Mouse (Mus musculus) CD4-positive helper T cell, adult 2 months (primary cell): Measurements from ENCODE around the gene Uox.
A peak's percentile ranks its signal among the peaks of the same experiment; 100 is the strongest.

ENCODE experiments used
- DNase-seq: peaks from one replicate; pipeline ENCODE4 v3.0.0-alpha.2; 2012; ENCODE audit warnings: low read depth, missing footprints, low spot score

Gene Uox

GRCm38 (mm10) chr3:146583908-146584307 is 13.7 kb downstream of the Uox start:
- peak; percentile 50 for DNase-seq

DNA sequence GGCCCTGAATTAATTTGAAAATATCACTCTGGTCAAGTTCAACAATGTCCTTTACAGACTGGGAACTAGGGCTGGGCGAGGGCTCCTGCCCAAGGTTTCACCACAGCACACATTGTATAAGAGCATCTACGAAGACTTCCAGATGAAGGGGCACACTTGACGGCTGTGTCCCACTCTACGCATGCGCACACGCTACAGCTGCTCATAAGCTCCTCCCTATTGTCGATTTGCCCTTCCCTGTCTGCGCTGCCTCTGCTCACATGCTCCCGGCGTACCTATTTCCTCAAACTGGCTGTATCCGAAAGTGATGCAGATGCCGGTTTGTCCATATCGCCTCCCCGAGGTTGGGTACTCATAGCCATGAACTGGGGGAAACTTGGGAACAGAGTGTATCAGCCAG is 16.4 kb downstream of the Uox start:
- DNase-seq, result no peak

GRCm38 (mm10) chr3:146589523-146589922 is 19.3 kb downstream of the Uox start:
- no peak for DNase-seq

DNA sequence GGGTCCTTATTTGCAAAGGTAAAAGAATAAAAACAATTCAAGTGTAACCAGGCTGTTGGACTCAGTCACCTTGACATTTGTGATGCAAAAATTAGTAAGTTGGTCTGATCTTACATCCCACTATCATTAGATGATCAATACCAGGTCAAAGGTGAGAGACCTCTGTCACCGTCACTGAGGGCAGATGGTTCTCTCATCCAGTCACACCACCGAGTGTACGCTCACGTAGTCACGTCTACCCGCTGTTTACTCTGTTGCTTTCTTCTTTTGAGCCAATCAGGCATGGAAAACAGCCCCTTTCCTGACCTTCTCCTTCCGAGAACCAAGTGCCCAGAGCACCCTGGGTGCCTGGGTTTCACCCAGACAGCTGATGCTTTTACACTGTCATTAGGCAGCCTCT is 20.9 kb downstream of the Uox start:
- no peak for DNase-seq

- DNase-seq, result no peak
These were observed 21.4 kb downstream of the Uox start for GRCm38 (mm10) chr3:146591601-146592000.

GRCm38 (mm10) chr3:146595440-146595839 is 25.2 kb downstream of the Uox start:
- no peak for DNase-seq

DNA sequence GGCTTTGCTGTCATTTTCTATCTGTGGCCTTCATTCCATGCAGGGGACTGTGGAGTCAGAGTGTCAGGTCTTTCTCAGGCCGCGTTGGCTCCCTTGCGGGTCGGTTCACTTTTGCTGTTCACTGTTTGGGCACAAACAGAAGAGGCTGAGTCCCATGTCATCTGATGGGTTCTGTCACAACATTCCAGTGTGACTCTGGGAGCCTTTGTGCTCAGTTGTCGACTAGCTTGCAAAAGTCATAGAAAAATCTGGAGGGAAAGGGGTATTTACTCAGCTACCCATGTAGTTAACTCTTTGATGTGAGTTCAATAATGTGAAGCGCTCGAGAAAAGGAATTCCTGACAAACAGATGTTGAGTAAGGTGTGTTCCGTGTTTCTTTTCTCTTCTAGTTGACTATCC is 26.2 kb downstream of the Uox start:
- no peak for DNase-seq

DNA sequence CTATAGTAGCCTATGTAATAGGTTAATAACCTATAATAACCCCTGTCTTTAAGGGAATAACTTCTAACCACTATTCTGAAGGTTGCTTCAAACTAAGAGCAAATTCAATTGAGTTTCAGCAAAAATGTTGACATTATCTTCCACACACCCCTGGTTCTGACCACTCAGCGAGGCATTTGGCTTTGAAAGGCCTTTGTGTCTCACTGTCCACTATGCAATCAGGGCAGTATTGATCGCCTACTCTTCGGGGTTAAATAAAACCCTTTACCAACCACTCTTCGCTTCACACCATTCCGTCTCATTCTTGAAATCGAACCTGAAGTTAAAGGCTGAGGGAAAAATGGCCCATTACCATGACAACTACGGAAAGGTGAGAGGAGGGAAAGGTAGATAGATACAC is 26.6 kb downstream of the Uox start:
- no peak for DNase-seq

DNA sequence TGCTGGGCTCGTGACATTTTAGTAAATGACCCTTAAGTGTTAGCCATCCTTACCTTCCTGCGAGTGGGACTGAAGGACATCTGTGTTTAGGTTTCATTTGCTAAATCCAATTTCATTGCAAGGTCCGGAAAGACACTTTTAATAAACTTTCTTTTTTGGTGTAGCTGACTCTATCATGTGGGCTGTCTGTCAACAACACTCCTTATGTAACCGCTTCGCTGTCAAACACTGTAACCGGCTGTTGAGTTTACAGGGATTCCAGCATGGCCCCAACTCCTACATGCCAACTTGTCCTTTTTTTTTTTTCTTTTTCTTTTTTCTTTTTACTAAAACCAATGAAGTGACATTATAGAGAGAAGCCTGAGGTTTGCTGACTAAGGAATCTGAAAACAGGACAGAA is 28.2 kb downstream of the Uox start:
- DNase-seq, result no peak

GRCm38 (mm10) chr3:146599198-146599900 is 29.1 kb downstream of the Uox start:
- no peak for DNase-seq

GRCm38 (mm10) chr3:146601205-146601604 is 31.0 kb downstream of the Uox start:
- DNase-seq, result no peak

- DNase-seq, result no peak
These were observed 32.3 kb downstream of the Uox start for GRCm38 (mm10) chr3:146602531-146602930.

GRCm38 (mm10) chr3:146604647-146605046 is 34.4 kb downstream of the Uox start:
- no peak for DNase-seq

GRCm38 (mm10) chr3:146607368-146607767 is 37.1 kb downstream of the Uox start:
- no peak for DNase-seq

DNA sequence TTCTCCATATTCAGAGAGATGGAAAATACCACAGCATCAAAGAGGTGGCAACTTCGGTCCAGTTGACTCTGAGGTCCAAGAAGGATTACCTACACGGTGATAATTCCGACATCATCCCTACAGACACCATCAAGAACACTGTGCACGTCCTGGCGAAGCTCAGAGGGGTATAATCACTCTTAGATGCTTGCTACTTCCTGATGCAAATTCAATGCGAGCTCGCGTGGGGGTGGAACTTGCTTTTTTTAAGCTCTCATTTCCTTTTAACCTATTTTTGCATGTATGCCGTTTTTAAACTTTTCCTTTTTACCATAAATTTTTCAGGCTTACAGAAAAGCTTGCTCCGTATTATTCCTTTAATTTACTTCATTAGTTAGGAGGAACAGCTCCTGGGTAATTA is 40.1 kb downstream of the Uox start:
- no peak for DNase-seq

DNA sequence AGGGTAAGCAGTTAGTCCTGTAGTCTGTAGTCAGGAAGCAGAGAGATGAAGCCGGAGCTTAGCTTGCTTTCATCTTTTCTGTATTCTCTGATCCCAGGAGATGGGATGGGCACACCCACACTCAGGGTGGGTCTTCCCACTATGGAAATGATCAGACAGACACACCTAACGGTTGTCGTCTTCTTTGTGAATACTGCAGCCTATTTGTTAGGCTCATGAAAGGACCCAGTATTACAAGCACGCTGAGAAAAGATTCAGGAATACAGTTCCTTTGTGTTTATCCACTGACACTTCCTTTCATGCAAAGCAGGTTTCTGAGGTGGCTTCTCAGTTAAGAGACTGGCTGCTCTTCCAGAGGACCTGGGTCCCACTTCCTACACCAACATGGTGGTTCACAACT is 41.0 kb downstream of the Uox start:
- DNase-seq, result no peak

GRCm38 (mm10) chr3:146611821-146612220 is 41.6 kb downstream of the Uox start:
- DNase-seq, result no peak

- no peak for DNase-seq
These were observed 45.3 kb downstream of the Uox start, which contains the start of gene Dnase2b for GRCm38 (mm10) chr3:146615496-146615895. Gene Dnase2b, minus strand, starts transcription at chr3:146615596.

DNA sequence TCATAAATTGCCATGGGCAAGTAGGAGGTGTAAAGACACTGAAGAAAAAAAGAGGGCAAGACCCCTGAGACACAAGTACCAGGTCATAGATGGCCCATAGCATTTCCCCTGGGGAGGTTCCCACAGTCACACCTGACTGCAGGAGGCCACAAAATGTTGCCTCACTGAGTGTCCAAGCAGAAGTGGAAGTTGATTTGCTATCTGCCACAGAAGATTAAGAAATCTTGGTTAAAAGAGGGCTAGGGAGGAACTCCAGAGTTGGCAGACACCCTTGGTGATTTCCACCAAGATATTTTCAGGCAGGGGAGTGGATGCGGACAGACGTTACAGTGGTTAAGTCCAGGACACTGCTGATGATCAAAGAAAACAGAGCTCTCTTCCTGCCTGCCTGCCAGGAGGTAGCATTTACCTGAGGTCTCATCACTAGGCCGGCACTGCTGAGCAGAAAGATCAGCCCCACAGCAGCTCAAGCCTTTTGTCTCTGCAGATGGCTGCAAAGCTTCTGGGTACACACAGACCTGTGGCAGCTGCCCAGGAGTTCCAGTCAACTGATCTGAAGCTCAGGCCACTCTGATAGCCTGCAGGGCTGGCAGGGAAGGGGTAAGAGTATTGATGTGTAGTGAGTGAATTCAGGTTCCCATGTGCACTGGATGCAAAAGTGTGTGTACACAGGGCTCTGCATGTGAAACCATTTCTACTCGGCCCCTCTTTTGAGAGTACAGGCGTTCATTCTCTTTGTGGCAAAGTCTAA is 46.5 kb downstream of the Uox start:
- DNase-seq, result no peak

DNA sequence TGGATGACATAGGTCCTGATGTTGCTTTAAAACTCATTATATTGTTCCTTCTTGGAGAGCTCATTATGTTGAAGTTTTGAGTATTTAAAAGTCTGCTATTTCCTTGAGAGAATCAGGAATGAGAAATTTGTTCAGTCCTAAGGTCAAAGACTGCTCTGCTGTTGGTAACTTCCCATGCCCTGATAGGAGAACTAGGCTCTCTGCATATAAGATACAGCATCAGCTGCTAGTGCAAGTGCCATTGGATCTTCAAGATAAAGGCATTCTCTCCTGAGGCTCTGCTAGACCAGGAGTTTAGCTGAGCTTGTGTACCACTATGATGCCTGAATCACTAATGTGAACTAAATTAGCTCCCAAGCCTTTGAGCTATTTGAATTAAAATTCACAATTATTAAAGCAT is 47.7 kb downstream of the Uox start:
- no peak for DNase-seq

- DNase-seq, result no peak
These were observed 48.1 kb downstream of the Uox start for GRCm38 (mm10) chr3:146618357-146618756.

DNA sequence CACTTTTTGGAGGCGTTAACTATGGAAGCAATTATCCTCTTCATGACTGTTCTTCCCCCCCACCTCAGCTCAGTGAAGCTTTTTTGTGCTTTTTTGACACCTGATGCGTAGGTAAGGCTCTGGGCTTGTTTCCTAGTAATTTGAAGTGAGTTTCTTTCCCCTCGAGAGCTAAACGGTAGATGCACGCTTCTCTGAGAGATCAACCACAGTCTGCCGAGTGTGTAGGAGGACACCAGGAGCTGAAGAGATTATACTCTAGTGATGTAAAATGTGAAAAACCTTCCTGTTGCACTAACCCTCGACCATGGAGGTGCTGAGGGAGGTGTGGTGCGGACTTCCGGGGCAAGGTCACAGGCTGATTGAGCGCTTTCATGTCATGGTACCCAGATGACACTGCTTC is 49.9 kb downstream of the Uox start:
- no peak for DNase-seq

DNA sequence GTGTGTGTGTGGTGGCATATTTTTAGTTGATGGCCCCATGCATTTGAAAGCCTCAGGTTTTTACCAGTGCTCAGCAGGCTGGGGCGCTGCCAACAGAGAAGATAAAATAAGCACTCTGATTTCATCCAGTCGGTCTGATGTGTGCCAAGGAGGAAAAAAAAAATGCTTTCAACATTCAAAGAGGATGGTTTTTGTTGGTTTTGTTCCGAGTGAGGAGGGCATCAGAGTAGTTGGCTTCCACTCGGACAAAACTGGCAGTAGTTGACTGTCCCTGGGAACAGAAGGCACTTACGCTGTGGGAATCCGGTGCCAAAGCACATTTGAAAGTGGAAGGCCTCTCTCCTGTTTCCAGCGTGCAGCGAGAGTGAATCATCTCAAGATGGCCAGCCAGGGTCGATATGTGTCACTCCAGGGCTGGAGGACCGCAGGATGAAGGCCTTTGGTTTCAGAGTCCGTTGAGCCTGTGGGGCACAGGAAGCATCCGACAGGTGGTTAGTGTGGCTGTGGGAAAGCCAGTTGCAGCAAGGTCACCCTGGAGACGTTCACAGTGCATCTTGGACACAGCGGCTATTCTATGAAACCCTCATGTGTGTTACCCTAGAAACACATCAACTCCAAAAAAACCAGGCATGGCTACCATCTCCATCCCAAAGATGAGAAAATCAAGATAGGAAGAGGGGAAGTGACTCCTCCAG is 50.5 kb downstream of the Uox start:
- DNase-seq, result no peak
